Mouse (Mus musculus) MEL (cell line): Measurements from ENCODE around the gene Atp6v0a1.

ENCODE experiments used
- CTCF ChIP-seq, 3 experiments: IDR thresholded peaks in 2 of 3; conservative IDR thresholded peaks in 1 of 3; 2 replicates each; pipeline ENCODE4 v1.5.1; 2011 to 2012; ENCODE audit warnings: low read length in 3 of 3, low read depth in 2 of 3, mild to moderate bottlenecking in 2 of 3, improper control_type of control experiment in 1 of 3, inconsistent platforms in 1 of 3, mixed read lengths in 1 of 3, moderate library complexity in 1 of 3; ENCODE audit not compliant: control insufficient read depth in 1 of 3, insufficient read depth in 1 of 3, poor library complexity in 1 of 3, severe bottlenecking in 1 of 3
- EP300 ChIP-seq, 2 experiments: IDR thresholded peaks; 2 replicates each; pipeline ENCODE4 v1.6.1; 2011; ENCODE audit warnings: improper control_type of control experiment in 2 of 2, low read length in 2 of 2, low read depth in 1 of 2, mild to moderate bottlenecking in 1 of 2
- MAX ChIP-seq: IDR thresholded peaks from 2 replicates; pipeline ENCODE4 v1.6.1; 2011; ENCODE audit warnings: low read length, improper control_type of control experiment
- MEF2A ChIP-seq: IDR thresholded peaks from 2 replicates; pipeline ENCODE4 v1.6.1; 2014; ENCODE audit warnings: low read depth, mild to moderate bottlenecking, inconsistent platforms, low read length, improper control_type of control experiment; ENCODE audit not compliant: poor library complexity, insufficient replicate concordance, severe bottlenecking; ENCODE audit errors: extremely low read depth
- MXI1 ChIP-seq: IDR thresholded peaks from 2 replicates; pipeline ENCODE4 v1.6.1; 2011; ENCODE audit warnings: mild to moderate bottlenecking, low read depth, low read length, improper control_type of control experiment
- MYC ChIP-seq: IDR thresholded peaks from 2 replicates; pipeline ENCODE4 v1.6.1; 2011; ENCODE audit warnings: low read depth, mild to moderate bottlenecking, low read length, improper control_type of control experiment, moderate library complexity
- NELFE ChIP-seq: IDR thresholded peaks from 2 replicates; pipeline ENCODE4 v1.6.1; 2011; ENCODE audit warnings: low read depth, low read length, improper control_type of control experiment
- NRF1 ChIP-seq: IDR thresholded peaks from 2 replicates; pipeline ENCODE4 v1.6.1; 2014; ENCODE audit warnings: low read depth, mild to moderate bottlenecking, inconsistent platforms, low read length, improper control_type of control experiment, moderate library complexity; ENCODE audit not compliant: poor library complexity, insufficient read depth, severe bottlenecking
- TAL1 ChIP-seq: IDR thresholded peaks from 2 replicates; pipeline ENCODE4 v1.6.1; 2012; ENCODE audit warnings: mild to moderate bottlenecking, inconsistent platforms, low read length, moderate library complexity, mixed read lengths
- TBP ChIP-seq: IDR thresholded peaks from 2 replicates; pipeline ENCODE4 v1.8.0; 2011; ENCODE audit warnings: low read depth, low read length, improper control_type of control experiment

DNA sequence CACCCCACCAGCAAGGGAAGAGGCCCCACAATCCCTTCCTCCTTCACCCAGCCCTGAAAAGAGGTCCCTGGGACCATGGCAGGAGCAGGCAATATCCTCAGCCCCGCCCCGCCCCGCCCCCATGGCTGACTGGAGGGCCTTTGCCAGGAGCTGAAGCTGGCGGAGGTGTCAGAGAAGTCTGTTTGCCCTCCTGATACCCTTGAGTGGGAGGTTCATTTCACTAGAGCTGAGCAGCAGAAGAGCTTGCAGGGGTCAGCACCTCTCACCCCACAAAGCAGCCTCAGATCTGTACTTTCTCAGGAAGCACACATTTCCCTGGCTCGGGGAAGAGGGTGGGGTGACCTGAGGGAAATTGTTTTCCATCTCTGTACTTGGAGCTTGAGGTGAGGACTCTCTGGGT is 49.5 kb downstream of the Atp6v0a1 start:
- TF ChIP-seq CTCF (IDR thresholded peaks at IDR 0.05 in 2 of 3, conservative IDR thresholded peaks at IDR 0.05 in 1 of 3; ENCODE audit: control insufficient read depth in 1 of 3, insufficient read depth in 1 of 3, low read depth in 2 of 3, low read length in 3 of 3, poor library complexity in 1 of 3, severe bottlenecking in 1 of 3) (no peak), EP300 (IDR thresholded peaks at IDR 0.05; ENCODE audit: low read depth in 1 of 2, low read length in 2 of 2) (no peak), MAX (no peak), MYC (no peak), TAL1 (no peak), MEF2A (no peak), MXI1 (no peak), NRF1 (no peak), TBP (no peak), NELFE (no peak)
